Mouse (Mus musculus) heart, adult 2 months (tissue): ENCODE measurements around the gene Ror1.

Source experiments
- CTCF ChIP-seq: fragments of 200-600 bp; IDR thresholded peaks from 2 replicates; pipeline ENCODE4 v1.8.1; 2022; ENCODE audit warnings: antibody characterized with exemption, mild to moderate bottlenecking, moderate library complexity
- EP300 ChIP-seq: fragments of 200-500 bp; IDR thresholded peaks from 2 replicates; pipeline ENCODE4 v1.6.1; 2011; ENCODE audit warnings: low read depth, low read length, control low read depth; ENCODE audit not compliant: insufficient read depth
- POLR2A ChIP-seq: fragments of 200-500 bp; IDR thresholded peaks from 2 replicates; pipeline ENCODE4 v1.6.1; 2011; ENCODE audit warnings: mild to moderate bottlenecking, low read depth, low read length, control low read depth; ENCODE audit not compliant: insufficient read depth

DNA sequence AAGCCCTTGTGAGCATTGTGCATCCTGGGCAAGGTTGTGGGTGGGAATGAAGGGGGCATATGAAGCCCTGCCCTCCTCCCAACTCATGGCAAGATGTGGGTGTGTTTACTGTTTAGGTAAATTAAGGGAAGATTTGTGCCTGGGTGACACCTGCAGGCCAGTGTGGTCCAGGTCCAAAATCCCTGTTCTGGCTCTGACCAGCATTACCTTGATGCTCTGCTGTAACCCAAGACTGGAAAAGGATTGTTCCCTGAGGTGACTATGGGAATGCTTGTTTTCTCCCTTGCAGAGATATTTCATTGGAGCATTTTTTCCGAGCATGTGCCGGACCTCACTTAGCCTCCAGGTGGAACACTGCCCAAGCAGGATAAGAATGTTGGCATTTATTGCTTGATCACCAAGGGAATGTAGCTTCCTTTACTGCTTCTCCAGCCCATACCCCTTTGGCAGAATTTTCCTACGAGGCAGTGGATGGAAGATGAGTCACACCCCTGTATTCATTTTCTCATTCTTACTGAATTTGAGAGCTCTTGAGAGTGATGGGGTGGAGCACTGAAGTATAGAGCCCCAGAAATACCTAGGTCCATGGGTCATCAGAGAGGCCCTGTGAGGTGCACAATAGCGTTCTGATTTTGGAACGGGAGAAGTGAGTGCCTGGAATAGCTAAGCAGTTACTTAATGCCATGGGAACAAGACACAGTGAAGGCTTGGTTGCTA is 290.8 kb downstream of the Ror1 start:
- no peak for TF ChIP-seq POLR2A
- peak; percentile 41 for TF ChIP-seq CTCF
- TF ChIP-seq EP300, result no peak
